Mouse (Mus musculus) lung, postnatal 0 days (tissue): ENCODE measurements around the gene Myo16.

ENCODE experiments used
- CTCF ChIP-seq: IDR thresholded peaks from 2 replicates; pipeline ENCODE4 v1.5.1; 2016; ENCODE audit warnings: antibody characterized with exemption, mild to moderate bottlenecking
- EP300 ChIP-seq: IDR thresholded peaks from 2 replicates; pipeline ENCODE4 v1.6.1; 2016; ENCODE audit warnings: antibody characterized with exemption, mild to moderate bottlenecking, control low read depth

- TF ChIP-seq CTCF: peak; percentile 58
- no peak for TF ChIP-seq EP300
These were observed 459.7 kb downstream of the Myo16 start for GRCm38 (mm10) chr8:10613371-10613770.
